Mouse (Mus musculus) spleen, adult 12 weeks (tissue): ENCODE results near the gene Wdfy3.
"Not testable (repeated sequence)": the region's sequence is repeated elsewhere in the genome, so short reads cannot be mapped to it uniquely, and the experiment has no call there.

ENCODE experiments used
- DNase-seq: peaks from one replicate; pipeline ENCODE4 v3.0.0; 2022; ENCODE audit warnings: low spot score

Wdfy3 gene

GRCm38 (mm10) chr5:101948641-101949040 lies 121.1 kb downstream of the Wdfy3 start:
- no peak for DNase-seq

- no peak for DNase-seq
Measured at GRCm38 (mm10) chr5:101945731-101946130, 124.0 kb downstream of the Wdfy3 start.

- DNase-seq, result no peak
Measured at GRCm38 (mm10) chr5:101937909-101938596, 131.7 kb downstream of the Wdfy3 start.

- no peak for DNase-seq
Measured at GRCm38 (mm10) chr5:101937362-101937761, 132.4 kb downstream of the Wdfy3 start.

- no peak for DNase-seq
Measured at GRCm38 (mm10) chr5:101935893-101936292, 133.8 kb downstream of the Wdfy3 start.

GRCm38 (mm10) chr5:101934629-101935028 lies 135.1 kb downstream of the Wdfy3 start:
- no peak for DNase-seq

- DNase-seq, result no peak
Measured at GRCm38 (mm10) chr5:101932971-101933810, 136.5 kb downstream of the Wdfy3 start.

GRCm38 (mm10) chr5:101931997-101932396 lies 137.7 kb downstream of the Wdfy3 start:
- no peak for DNase-seq

GRCm38 (mm10) chr5:101926311-101926710 lies 143.4 kb downstream of the Wdfy3 start:
- DNase-seq, result no peak

- no peak for DNase-seq
Measured at GRCm38 (mm10) chr5:101923710-101924109, 146.0 kb downstream of the Wdfy3 start.

GRCm38 (mm10) chr5:101919559-101919958 lies 150.2 kb downstream of the Wdfy3 start:
- no peak for DNase-seq

GRCm38 (mm10) chr5:101909468-101909867 lies 160.3 kb downstream of the Wdfy3 start:
- DNase-seq, result no peak

GRCm38 (mm10) chr5:101905624-101906023 lies 164.1 kb downstream of the Wdfy3 start:
- no peak for DNase-seq

- not testable (repeated sequence) for DNase-seq
Measured at GRCm38 (mm10) chr5:101904841-101905240, 164.9 kb downstream of the Wdfy3 start.

GRCm38 (mm10) chr5:101902686-101903085 lies 167.0 kb downstream of the Wdfy3 start:
- DNase-seq, result no peak

- DNase-seq, result no peak
Measured at GRCm38 (mm10) chr5:101899981-101900380, 169.7 kb downstream of the Wdfy3 start.

GRCm38 (mm10) chr5:101896784-101897183 lies 172.9 kb downstream of the Wdfy3 start:
- no peak for DNase-seq

GRCm38 (mm10) chr5:101895717-101896645 lies 173.7 kb downstream of the Wdfy3 start:
- DNase-seq, result no peak

- no peak for DNase-seq
Measured at GRCm38 (mm10) chr5:101895119-101895518, 174.6 kb downstream of the Wdfy3 start.

- DNase-seq, result no peak
Measured at GRCm38 (mm10) chr5:101893820-101894515, 175.8 kb downstream of the Wdfy3 start.

GRCm38 (mm10) chr5:101891694-101892416 lies 177.9 kb downstream of the Wdfy3 start:
- no peak for DNase-seq
